Mouse (Mus musculus): ENCODE data around the gene Trim34b. TPM values are rescaled to one million over a fixed set of nuclear protein-coding genes. Genes with fewer than 3 reads are reported as not detected.

The Trim34b gene
- polyA plus RNA-seq, 1 experiment from 2014 or later = not detected

- WGBS = 74% methylated on average over 2 of the region's 2 CpGs
- Histone ChIP-seq H3K9me3 (replicated peaks) (no peaks in the 10 kb centered on the region), H3K4me3 (peak overlapping the region; percentile 47; the same call in 1 of the 2 replicates), H3K27ac (replicated peaks) (no peak overlapping the region), H3K27me3 (ENCODE audit: low read depth, poor library complexity, severe bottlenecking) (no peaks in the 10 kb centered on the region), H3K4me1 (peaks cover 10% of the 10 kb centered on the region; the same call in 1 of the 2 replicates), H3K36me3 (no peaks in the 10 kb centered on the region)
- no peak for DNase-seq (ENCODE audit: low spot score)
Measured at GRCm38 (mm10) chr7:104353600-104353967, 24.3 kb downstream of the Trim34b start.

DNA sequence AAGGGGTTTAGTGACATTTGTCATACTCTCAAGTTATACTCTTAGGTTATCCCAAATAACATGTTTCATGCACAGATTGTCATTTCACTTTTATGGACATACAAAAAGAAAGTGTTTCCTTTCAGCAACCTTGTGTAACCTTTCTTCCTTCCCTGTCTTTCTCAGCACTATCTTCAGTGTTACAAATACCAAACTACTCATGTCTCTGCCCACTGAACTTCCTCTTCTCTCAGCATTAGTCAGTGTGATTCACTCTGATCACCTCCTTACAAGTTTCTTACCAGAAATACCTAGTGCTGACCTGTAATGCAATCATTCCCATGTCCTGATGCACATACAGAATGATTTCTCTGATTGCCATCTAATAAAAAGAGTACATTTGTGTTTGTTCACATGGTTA lies 37.1 kb downstream of the Trim34b start:
- Histone ChIP-seq H3K36me3 (no peaks in the 10 kb centered on the region), H3K27me3 (ENCODE audit: low read depth, poor library complexity, severe bottlenecking) (no peaks in the 10 kb centered on the region), H3K9me3 (replicated peaks) (no peaks in the 10 kb centered on the region), H3K4me3 (no peak overlapping the region), H3K27ac (replicated peaks) (no peak overlapping the region), H3K4me1 (no peaks in the 10 kb centered on the region)
- no peak for DNase-seq (ENCODE audit: low spot score)

- H3K36me3 ChIP-seq = no peaks in the 10 kb centered on the region
- no peaks in the 10 kb centered on the region for H3K27me3 ChIP-seq (ENCODE audit: low read depth, poor library complexity, severe bottlenecking)
- no peaks in the 10 kb centered on the region for H3K4me1 ChIP-seq
- no peak within 1 kb of the TSS for H3K27ac ChIP-seq (replicated peaks)
- H3K4me3 ChIP-seq = no peak within 1 kb of the TSS
- no peak for DNase-seq (ENCODE audit: low spot score)
- 80% methylated on average over 1 of the region's 1 CpGs for WGBS
- no peaks in the 10 kb centered on the region for H3K9me3 ChIP-seq (replicated peaks)
Measured at GRCm38 (mm10) chr7:104369736-104370414, 40.6 kb downstream of the Trim34b start, which contains the start of gene Trim30b. Gene Trim30b, minus strand, starts transcription at chr7:104369884.

Other genes starting within 250 kb of the Trim34b start
- not detected in 2 replicates for gene Olfr645, start 244.0 kb upstream of the Trim34b start, polyA plus RNA-seq (2016; fragmentation: Nextera tagmentation; extraction: Ambion mirVana)
- not detected in 2 replicates for gene Olfr646, start 224.6 kb upstream of the Trim34b start, polyA plus RNA-seq (2016; fragmentation: Nextera tagmentation; extraction: Ambion mirVana)
- not detected in 2 replicates for gene Ubqln5, start 199.6 kb upstream of the Trim34b start, polyA plus RNA-seq (2016; fragmentation: Nextera tagmentation; extraction: Ambion mirVana)
- gene Olfr643, start 192.1 kb upstream of the Trim34b start, polyA plus RNA-seq (2016; fragmentation: Nextera tagmentation; extraction: Ambion mirVana) = not detected in 2 replicates
- gene Ubqln3, start 186.2 kb upstream of the Trim34b start, polyA plus RNA-seq (2016; fragmentation: Nextera tagmentation; extraction: Ambion mirVana) = not detected in 2 replicates
- not detected in 2 replicates for gene Ubqlnl, start 178.9 kb upstream of the Trim34b start, polyA plus RNA-seq (2016; fragmentation: Nextera tagmentation; extraction: Ambion mirVana)
- not detected in 2 replicates for gene Olfm5, start 164.6 kb upstream of the Trim34b start, polyA plus RNA-seq (2016; fragmentation: Nextera tagmentation; extraction: Ambion mirVana)
- gene Olfr648, start 146.1 kb upstream of the Trim34b start, polyA plus RNA-seq (2016; fragmentation: Nextera tagmentation; extraction: Ambion mirVana) = 0.21 and 0.29 TPM in 2 replicates
- not detected in 2 replicates for gene Olfr649, start 133.5 kb upstream of the Trim34b start, polyA plus RNA-seq (2016; fragmentation: Nextera tagmentation; extraction: Ambion mirVana)
- 3.6 and 4.9 TPM in 2 replicates for gene Trim6, start 110.7 kb upstream of the Trim34b start, polyA plus RNA-seq (2016; fragmentation: Nextera tagmentation; extraction: Ambion mirVana)
- 0.44 and 0.93 TPM in 2 replicates for gene Trim34a, start 85.0 kb upstream of the Trim34b start, polyA plus RNA-seq (2016; fragmentation: Nextera tagmentation; extraction: Ambion mirVana)
- 0.11 TPM in 1 of 2 replicates, not detected in the other for gene Trim5, start 41.4 kb upstream of the Trim34b start, polyA plus RNA-seq (2016; fragmentation: Nextera tagmentation; extraction: Ambion mirVana)
- 1.2 and 1.8 TPM in 2 replicates for gene Trim12a, start 14.0 kb upstream of the Trim34b start, polyA plus RNA-seq (2016; fragmentation: Nextera tagmentation; extraction: Ambion mirVana)
- 0.41 and 0.46 TPM in 2 replicates for gene Trim12c, start 23.9 kb downstream of the Trim34b start, polyA plus RNA-seq (2016; fragmentation: Nextera tagmentation; extraction: Ambion mirVana)
- gene Trim30b, start 40.4 kb downstream of the Trim34b start, polyA plus RNA-seq (2016; fragmentation: Nextera tagmentation; extraction: Ambion mirVana) = 0.25 TPM in 1 of 2 replicates, not detected in the other
- not detected in 2 replicates for gene Trim30c, start 71.4 kb downstream of the Trim34b start, polyA plus RNA-seq (2016; fragmentation: Nextera tagmentation; extraction: Ambion mirVana)
- 0.30 and 0.51 TPM in 2 replicates for gene Trim30a, start 135.7 kb downstream of the Trim34b start, polyA plus RNA-seq (2016; fragmentation: Nextera tagmentation; extraction: Ambion mirVana)
- gene Trim30d, start 178.4 kb downstream of the Trim34b start, polyA plus RNA-seq (2016; fragmentation: Nextera tagmentation; extraction: Ambion mirVana) = 0.12 and 0.35 TPM in 2 replicates
- gene Olfr651, start 220.7 kb downstream of the Trim34b start, polyA plus RNA-seq (2016; fragmentation: Nextera tagmentation; extraction: Ambion mirVana) = not detected in 2 replicates
- not detected in 2 replicates for gene Olfr652, start 231.4 kb downstream of the Trim34b start, polyA plus RNA-seq (2016; fragmentation: Nextera tagmentation; extraction: Ambion mirVana)
- not detected in 2 replicates for gene Olfr653, start 247.8 kb downstream of the Trim34b start, polyA plus RNA-seq (2016; fragmentation: Nextera tagmentation; extraction: Ambion mirVana)

Data from midbrain, embryonic 10.5 days (tissue).